Mouse (Mus musculus): Measurements from ENCODE around the gene Zfp324.

- no peak for TF ChIP-seq CTCF (IDR thresholded peaks at IDR 0.05; ENCODE audit: control insufficient read depth, insufficient read depth, low read length)
- no peak for TF ChIP-seq POLR2A (IDR thresholded peaks at IDR 0.05; ENCODE audit: borderline replicate concordance, control insufficient read depth, low read depth, low read length)
Observed at GRCm38 (mm10) chr7:12940599-12940998, 25.0 kb upstream of the Zfp324 start.
